In the genomic region with DNA sequence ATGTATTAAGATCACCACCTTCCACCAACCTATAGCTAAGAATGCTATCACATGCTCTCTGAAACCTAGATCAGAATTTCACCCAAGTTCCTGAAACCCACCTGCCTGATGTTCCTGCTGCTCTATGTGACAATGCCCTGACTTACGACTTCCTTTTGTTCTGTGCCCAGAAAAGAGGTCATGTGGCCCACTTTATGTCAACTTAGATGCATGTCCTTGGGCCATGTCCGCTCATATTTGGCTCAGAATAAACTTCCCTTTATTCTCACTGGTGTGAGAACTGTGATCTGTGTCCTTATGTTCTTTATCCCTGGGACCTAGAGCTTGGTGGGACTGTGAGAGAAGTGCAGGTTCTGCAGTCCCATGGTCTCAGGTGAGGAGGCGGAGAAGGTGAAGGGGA, we compare ENCODE assay signal across 23 mouse cellular contexts. TPM values are rescaled to one million over a fixed set of nuclear protein-coding genes. Genes with fewer than 3 reads are reported as not detected.
DNase-seq lines count a peak whose midpoint lies in the region; ATAC-seq lines count a peak whose summit lies in the region.
"Had no signal": no experiment of that assay in that cellular context is flagged by ENCODE, and none has a peak within 500 bp of the region (broad histone marks: within the 10 kb centered on the region; RNA-seq: fewer than 3 reads in every experiment).

No protein-coding gene starts in this region.

- H3K4me3 ChIP-seq in heart, embryonic 11.5 days (ENCODE audit: low read depth, low read length) = no peak overlapping the region
- H3K4me3 ChIP-seq: embryonic facial prominence, embryonic 10.5 days; embryonic facial prominence, embryonic 12.5 days; forebrain, embryonic 13.5 days; forebrain, embryonic 15.5 days had no signal

- ATAC-seq in heart, embryonic 11.5 days (replicated peaks; ENCODE audit: insufficient number of reproducible peaks, low FRiP score, low TSS enrichment) = no peak
- 0 out of 2 replicates have a peak, but pooled peaks have one; percentile 30 for ATAC-seq in common myeloid progenitor, adult 5-6 weeks (replicated peaks; ENCODE audit: low read depth, poor library complexity, severe bottlenecking)
- peak; percentile 28; the same call in 1 of the 2 replicates for ATAC-seq in megakaryocyte progenitor cell, adult 5-6 weeks (replicated peaks; ENCODE audit: poor library complexity)
- ATAC-seq: activated CD4-positive, CD25-positive, alpha-beta regulatory T cell, adult 4 months; CD4-positive, CD25-positive, alpha-beta regulatory T cell, adult 4 months; forebrain, embryonic 13.5 days; forebrain, embryonic 15.5 days; forebrain, postnatal 0 days; Patski had no signal

- peak; percentile 45 for DNase-seq in heart, adult 11 months
- DNase-seq in thymus, postnatal 10 days (ENCODE audit: low spot score in 2 of 2) = no peak
- DNase-seq: adrenal gland, adult 8-10 months; adrenal gland, postnatal 14 days; B cell, adult 2 months; cerebellum, adult 11 months; cerebellum, adult 18-20 months; cerebellum, adult 8-10 months; cerebellum, adult 9-11 months; cerebellum, postnatal 36 days; forebrain, postnatal 0 days had no signal

- no peak overlapping the region for H3K4me2 ChIP-seq in heart, embryonic 11.5 days
- H3K4me2 ChIP-seq: embryonic facial prominence, embryonic 12.5 days; forebrain, embryonic 13.5 days; forebrain, embryonic 15.5 days had no signal

- no peaks in the 10 kb centered on the region for H3K9me3 ChIP-seq in heart, embryonic 11.5 days (replicated peaks; ENCODE audit: control insufficient read depth, low read length)
- H3K9me3 ChIP-seq: embryonic facial prominence, embryonic 10.5 days; embryonic facial prominence, embryonic 12.5 days; forebrain, embryonic 13.5 days; forebrain, embryonic 15.5 days; G1E had no signal

- H3K27ac ChIP-seq in heart, embryonic 11.5 days (ENCODE audit: low read depth, low read length) = no peak overlapping the region
- H3K27ac ChIP-seq: embryonic facial prominence, embryonic 10.5 days; embryonic facial prominence, embryonic 12.5 days; forebrain, embryonic 13.5 days; forebrain, embryonic 15.5 days had no signal

- no peaks in the 10 kb centered on the region for H3K36me3 ChIP-seq in heart, embryonic 11.5 days (ENCODE audit: control insufficient read depth, insufficient read depth, low read length)
- H3K36me3 ChIP-seq: embryonic facial prominence, embryonic 10.5 days; embryonic facial prominence, embryonic 12.5 days; forebrain, embryonic 15.5 days; G1E had no signal

- H3K4me1 ChIP-seq in heart, embryonic 11.5 days (ENCODE audit: control insufficient read depth, insufficient read depth, low read length) = no peaks in the 10 kb centered on the region
- H3K4me1 ChIP-seq: embryonic facial prominence, embryonic 12.5 days; forebrain, embryonic 13.5 days; forebrain, embryonic 15.5 days had no signal

- WGBS in heart, embryonic 11.5 days (ENCODE audit: insufficient replicate concordance) = 77% methylated on average over 3 of the region's 3 CpGs

- H3K27me3 ChIP-seq in heart, embryonic 11.5 days (ENCODE audit: control insufficient read depth, insufficient read depth, low read length) = no peaks in the 10 kb centered on the region
- H3K27me3 ChIP-seq: CH12.LX; embryonic facial prominence, embryonic 12.5 days; forebrain, embryonic 13.5 days; forebrain, embryonic 15.5 days had no signal

- no peak overlapping the region for H3K9ac ChIP-seq in heart, embryonic 11.5 days (ENCODE audit: low read depth, low read length)
- H3K9ac ChIP-seq: embryonic facial prominence, embryonic 12.5 days; forebrain, embryonic 13.5 days; forebrain, embryonic 15.5 days; forebrain, postnatal 0 days had no signal

RNA-seq across cellular contexts. Expression of a gene that starts 45.5 kb away (rescaled TPM):
- 30.0 and 33.5 TPM in 2 replicates for polyA plus RNA-seq in heart, embryonic 11.5 days (2014; fragmentation: Nextera tagmentation; extraction: Ambion mirVana)
- total RNA-seq in common myeloid progenitor, adult 5-6 weeks (2017) = 5.8 and 6.1 TPM in 2 replicates
- total RNA-seq in megakaryocyte progenitor cell, adult 5-6 weeks (2015) = 9.4 and 11.3 TPM in 2 replicates
- total RNA-seq in megakaryocyte progenitor cell, adult 5-6 weeks (2017) = 10.0 and 11.0 TPM in 2 replicates
